Mouse (Mus musculus): ENCODE data around the gene Sdad1. TPM values are rescaled to one million over a fixed set of nuclear protein-coding genes. Genes with fewer than 3 reads are reported as not detected.
"Not testable (repeated sequence)": the region's sequence is repeated elsewhere in the genome, so short reads cannot be mapped to it uniquely, and the experiment has no call there.

Sdad1 gene
- polyA plus RNA-seq (2016; fragmentation: Nextera tagmentation; extraction: Ambion mirVana): 28.5 and 29.0 TPM in 2 replicates

DNA sequence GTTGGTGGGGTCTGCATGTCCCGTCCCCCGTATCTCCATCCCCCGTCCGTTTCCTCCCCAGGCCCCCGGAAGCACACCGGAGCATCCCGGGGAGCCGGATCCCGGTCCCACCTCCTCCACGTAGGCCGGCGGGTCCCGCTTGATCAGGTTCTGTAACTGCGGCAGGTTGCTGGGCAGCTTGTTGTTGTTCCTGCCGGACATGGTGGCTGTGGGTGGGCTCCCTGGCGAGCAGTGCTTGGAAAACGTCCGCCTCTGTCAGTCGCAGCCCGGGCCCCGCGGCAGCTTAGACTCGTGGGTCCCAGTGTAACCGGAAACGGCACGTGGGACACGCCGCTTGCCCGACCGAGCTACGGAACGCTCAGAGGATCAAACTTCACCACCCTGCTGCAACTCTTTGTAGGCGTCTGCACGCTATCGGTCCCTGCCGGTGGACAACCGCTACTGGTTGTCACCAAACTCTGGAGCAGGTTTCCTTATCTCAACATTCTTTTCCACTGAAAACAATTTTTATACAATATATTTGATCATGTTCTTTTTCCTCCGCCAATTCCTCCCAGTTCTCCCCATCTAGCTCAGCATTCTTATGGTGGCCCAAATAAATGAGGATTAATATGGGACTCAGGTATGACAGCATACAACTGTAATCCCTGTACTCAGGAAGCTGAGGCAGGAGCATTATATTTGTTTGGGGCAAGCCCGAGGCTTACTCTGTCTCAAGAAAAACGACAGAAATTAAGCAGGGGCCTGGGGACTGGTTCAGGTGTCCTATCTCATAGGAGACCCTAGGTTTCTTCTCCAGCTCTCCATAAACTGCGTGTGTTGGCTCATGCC lies at the start of gene Sdad1:
Gene Sdad1, minus strand, starts transcription at position 799 of the 831 bp plus-strand sequence.
- H3K9me3 ChIP-seq (replicated peaks): no peaks in the 10 kb centered on the region
- peaks cover 10% of the 10 kb centered on the region for H3K4me1 ChIP-seq (replicated peaks)
- peaks cover 12% of the 10 kb centered on the region for H3K36me3 ChIP-seq
- H3K9ac ChIP-seq: peak within 1 kb of the TSS; percentile 89
- no peaks in the 10 kb centered on the region for H3K27me3 ChIP-seq (replicated peaks)
- 2% methylated on average over 41 of the region's 41 CpGs for WGBS
- peak within 1 kb of the TSS; percentile 84 for H3K4me2 ChIP-seq
- ATAC-seq (ENCODE audit: insufficient number of reproducible peaks, low FRiP score): peak; percentile 94
- peak within 1 kb of the TSS; percentile 93 for H3K4me3 ChIP-seq
- peak within 1 kb of the TSS; percentile 55; the same call in 1 of the 2 replicates for H3K27ac ChIP-seq (ENCODE audit: poor library complexity, severe bottlenecking)

DNA sequence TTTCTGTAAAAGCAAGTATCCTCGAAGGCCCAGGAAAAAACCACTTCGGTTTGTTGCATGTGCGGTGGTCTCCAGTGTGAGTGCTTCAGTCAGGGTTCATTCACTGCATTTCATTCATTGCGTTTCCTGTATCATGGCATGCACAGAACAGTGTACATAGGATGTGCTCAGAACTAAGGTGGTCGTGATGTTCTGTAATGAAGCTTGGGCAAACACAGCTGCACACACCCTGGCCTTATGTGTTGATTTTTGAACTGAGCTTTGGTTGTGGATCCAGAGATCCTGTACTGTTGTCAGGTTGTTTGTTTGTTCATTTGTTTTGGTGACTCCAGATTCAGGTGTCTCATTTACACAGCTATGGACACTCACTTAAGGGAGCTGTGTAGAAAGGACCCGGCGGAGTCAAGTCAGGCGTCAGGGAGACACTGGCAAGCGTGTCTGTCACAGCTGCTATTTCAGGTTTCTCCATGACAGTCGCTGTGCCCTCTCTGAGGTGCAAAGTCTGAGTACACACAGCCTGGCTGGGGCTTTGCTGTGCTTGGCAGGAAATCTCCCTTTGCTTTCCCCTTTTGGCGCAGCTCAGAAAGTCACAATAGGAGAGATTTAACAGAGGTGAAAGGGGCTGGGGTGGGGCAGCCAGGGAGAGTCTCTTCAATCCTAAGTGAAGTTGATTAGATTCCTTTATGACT lies 48.6 kb upstream of the Sdad1 start:
- no peaks in the 10 kb centered on the region for H3K27me3 ChIP-seq (replicated peaks)
- H3K27ac ChIP-seq (ENCODE audit: poor library complexity, severe bottlenecking): no peak overlapping the region
- ATAC-seq (ENCODE audit: insufficient number of reproducible peaks, low FRiP score): no peak
- H3K9me3 ChIP-seq (replicated peaks): no peaks in the 10 kb centered on the region
- H3K4me2 ChIP-seq: no peak overlapping the region
- H3K4me3 ChIP-seq: no peak overlapping the region
- WGBS: 58% methylated on average over 11 of the region's 11 CpGs
- H3K4me1 ChIP-seq (replicated peaks): 0 out of 2 replicates have a peak, but pooled peaks cover 2% of the 10 kb centered on the region
- no peak overlapping the region for H3K9ac ChIP-seq
- H3K36me3 ChIP-seq: no peaks in the 10 kb centered on the region

DNA sequence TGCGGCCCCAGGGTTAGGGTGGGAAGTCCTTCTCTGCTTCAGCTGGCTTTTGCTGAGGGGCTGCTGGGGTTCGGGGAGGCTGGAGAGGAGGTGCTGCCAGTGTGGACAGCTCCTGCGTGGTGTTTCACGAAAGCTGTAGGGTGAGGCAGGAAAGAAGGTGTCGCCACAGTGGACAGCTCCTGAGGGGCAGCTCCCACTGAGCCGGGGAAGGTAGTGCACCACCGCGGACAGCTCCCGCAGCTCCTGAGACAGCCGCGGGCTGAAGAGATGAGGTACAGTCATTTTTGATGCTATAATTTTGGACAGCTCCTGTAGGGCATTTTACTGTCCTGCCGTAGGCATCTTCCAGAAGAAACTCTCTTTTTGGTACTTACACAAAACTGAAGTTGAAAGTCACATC lies 47.8 kb upstream of the Sdad1 start:
- Histone ChIP-seq H3K9me3 (replicated peaks) (no peaks in the 10 kb centered on the region), H3K4me1 (replicated peaks) (peaks cover 5% of the 10 kb centered on the region; the same call in 1 of the 2 replicates), H3K27ac (ENCODE audit: poor library complexity, severe bottlenecking) (no peak overlapping the region), H3K27me3 (replicated peaks) (no peaks in the 10 kb centered on the region), H3K9ac (no peak overlapping the region), H3K4me3 (no peak overlapping the region), H3K4me2 (no peak overlapping the region), H3K36me3 (no peaks in the 10 kb centered on the region)
- 19% methylated on average over 12 of the region's 12 CpGs for WGBS
- ATAC-seq (ENCODE audit: insufficient number of reproducible peaks, low FRiP score): peak; percentile 48; the same call in 1 of the 2 replicates

DNA sequence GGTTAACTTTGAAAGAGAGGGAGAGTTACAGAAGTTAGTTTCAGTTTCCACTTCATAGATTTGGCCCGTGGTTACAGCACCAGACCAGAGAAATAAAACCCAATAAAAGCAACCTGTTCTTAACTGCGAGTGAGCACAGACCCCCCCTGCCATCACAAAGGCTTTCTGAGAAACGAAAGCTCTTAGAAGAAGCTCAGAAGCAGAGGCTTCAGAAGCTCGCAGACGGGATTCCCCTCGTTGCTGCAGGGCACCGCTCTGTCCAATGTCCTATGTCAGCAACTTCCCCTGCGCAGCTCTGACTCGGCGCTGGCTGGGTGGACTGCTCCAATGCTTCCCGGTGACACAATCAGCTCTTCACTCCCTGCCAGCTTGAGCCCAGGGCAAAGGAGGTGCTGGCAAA lies 43.2 kb upstream of the Sdad1 start:
- Histone ChIP-seq H3K4me2 (peak overlapping the region; percentile 67), H3K27ac (ENCODE audit: poor library complexity, severe bottlenecking) (peak overlapping the region; percentile 69), H3K27me3 (replicated peaks) (no peaks in the 10 kb centered on the region), H3K4me1 (replicated peaks) (peaks cover 8% of the 10 kb centered on the region; the same call in 1 of the 2 replicates), H3K4me3 (peak overlapping the region; percentile 49), H3K9ac (peak overlapping the region; percentile 56), H3K9me3 (replicated peaks) (no peaks in the 10 kb centered on the region), H3K36me3 (no peaks in the 10 kb centered on the region)
- no peak for ATAC-seq (ENCODE audit: insufficient number of reproducible peaks, low FRiP score)
- WGBS: 15% methylated on average over 11 of the region's 11 CpGs

DNA sequence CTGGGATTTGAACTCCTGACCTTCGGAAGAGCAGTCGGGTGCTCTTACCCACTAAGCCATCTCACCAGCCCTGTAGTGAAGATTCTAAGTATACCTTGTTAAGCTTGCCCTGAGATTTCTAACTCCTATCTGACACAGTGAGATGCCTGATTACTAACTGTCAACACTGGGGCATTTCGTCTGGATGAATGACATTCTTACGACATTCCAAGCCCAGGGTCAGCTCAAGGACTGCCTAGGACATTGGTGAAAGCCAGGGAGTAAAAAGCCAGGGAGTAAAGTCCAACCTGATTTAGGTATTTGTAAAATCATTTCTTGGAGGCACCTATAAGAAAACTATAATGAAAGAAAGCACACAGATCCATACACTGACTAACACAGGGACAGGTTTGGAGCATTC lies 42.4 kb upstream of the Sdad1 start:
- H3K9ac ChIP-seq: not testable (repeated sequence)
- peak overlapping the region; percentile 69 for H3K27ac ChIP-seq (ENCODE audit: poor library complexity, severe bottlenecking)
- H3K4me2 ChIP-seq: peak overlapping the region; percentile 67

DNA sequence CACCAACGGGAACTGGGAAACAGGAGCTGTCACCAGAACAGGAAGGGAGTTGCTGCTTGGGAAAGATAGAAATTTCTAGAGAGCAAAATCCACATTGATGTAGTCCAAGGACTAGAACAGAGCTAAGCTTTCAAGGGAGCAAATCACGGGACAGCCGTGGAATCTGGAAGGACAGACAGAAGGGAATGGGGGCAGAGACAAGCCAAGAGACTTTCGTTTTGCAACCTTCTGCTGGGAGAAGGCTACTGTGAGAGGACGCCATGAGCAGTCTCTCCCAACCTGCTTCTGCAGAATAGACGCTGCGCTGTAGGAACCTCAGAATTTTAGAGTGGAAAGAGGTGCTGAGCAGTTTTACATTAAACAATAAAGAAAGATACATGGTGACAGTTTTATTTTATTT lies 39.5 kb upstream of the Sdad1 start:
- H3K4me1 ChIP-seq (replicated peaks): peaks cover 8% of the 10 kb centered on the region; the same call in 1 of the 2 replicates
- no peak for ATAC-seq (ENCODE audit: insufficient number of reproducible peaks, low FRiP score)
- H3K27ac ChIP-seq (ENCODE audit: poor library complexity, severe bottlenecking): no peak overlapping the region
- peaks cover 5% of the 10 kb centered on the region for H3K27me3 ChIP-seq (replicated peaks)
- WGBS: 83% methylated on average over 7 of the region's 7 CpGs
- no peaks in the 10 kb centered on the region for H3K9me3 ChIP-seq (replicated peaks)
- H3K9ac ChIP-seq: no peak overlapping the region
- H3K4me3 ChIP-seq: no peak overlapping the region
- H3K4me2 ChIP-seq: no peak overlapping the region
- H3K36me3 ChIP-seq: no peaks in the 10 kb centered on the region

More for the DNA sequence above, 42.4 kb upstream of the Sdad1 start:
- 27% methylated on average over 4 of the region's 4 CpGs for WGBS
- H3K4me3 ChIP-seq: 0 out of 2 replicates have a peak overlapping the region, but pooled peaks have one; percentile 49
- ATAC-seq (ENCODE audit: insufficient number of reproducible peaks, low FRiP score); H3K36me3 ChIP-seq; H3K9me3 ChIP-seq (replicated peaks); H3K27me3 ChIP-seq (replicated peaks); H3K4me1 ChIP-seq (replicated peaks): not testable (repeated sequence)

DNA sequence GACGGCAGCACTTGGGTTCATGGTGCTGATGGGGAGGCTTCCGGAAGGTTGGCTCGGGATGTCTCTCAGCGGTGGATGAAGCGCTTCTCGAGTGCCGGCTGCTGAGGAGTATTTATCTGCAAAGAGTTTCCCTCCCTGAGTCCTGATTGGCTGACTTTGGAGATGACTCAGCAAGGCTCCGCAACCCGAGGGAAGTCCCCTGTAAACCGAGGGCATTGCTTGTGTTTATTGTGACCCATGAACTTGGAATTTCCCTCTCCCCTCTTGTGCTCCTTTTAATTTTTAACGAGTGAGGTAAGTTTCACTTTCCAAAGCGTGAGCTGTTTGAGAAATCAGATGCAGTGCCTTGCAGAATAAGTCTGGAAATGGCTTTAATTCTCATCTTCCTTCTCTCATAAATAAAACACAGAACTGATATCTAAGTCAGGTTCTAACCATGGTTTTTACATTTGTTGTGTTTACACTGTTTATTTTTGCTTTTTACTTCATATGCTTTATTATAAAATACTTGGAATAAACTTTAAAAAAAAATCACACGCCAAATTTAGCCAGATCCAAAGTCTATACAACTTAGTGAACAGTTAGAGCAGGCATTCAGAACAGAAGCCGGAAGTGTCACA lies 38.6 kb upstream of the Sdad1 start, which contains the start of gene Cxcl10:
Gene Cxcl10, minus strand, starts transcription at position 96 of the 620 bp plus-strand sequence.
- Histone ChIP-seq H3K4me1 (replicated peaks) (peaks cover 8% of the 10 kb centered on the region; the same call in 1 of the 2 replicates), H3K9me3 (replicated peaks) (no peaks in the 10 kb centered on the region), H3K36me3 (no peaks in the 10 kb centered on the region), H3K27me3 (replicated peaks) (peaks cover 5% of the 10 kb centered on the region), H3K27ac (ENCODE audit: poor library complexity, severe bottlenecking) (no peak within 1 kb of the TSS), H3K4me2 (peak within 1 kb of the TSS; percentile 55), H3K4me3 (peak within 1 kb of the TSS; percentile 27), H3K9ac (no peak within 1 kb of the TSS)
- WGBS: 16% methylated on average over 14 of the region's 14 CpGs
- ATAC-seq (ENCODE audit: insufficient number of reproducible peaks, low FRiP score): peak; percentile 67

DNA sequence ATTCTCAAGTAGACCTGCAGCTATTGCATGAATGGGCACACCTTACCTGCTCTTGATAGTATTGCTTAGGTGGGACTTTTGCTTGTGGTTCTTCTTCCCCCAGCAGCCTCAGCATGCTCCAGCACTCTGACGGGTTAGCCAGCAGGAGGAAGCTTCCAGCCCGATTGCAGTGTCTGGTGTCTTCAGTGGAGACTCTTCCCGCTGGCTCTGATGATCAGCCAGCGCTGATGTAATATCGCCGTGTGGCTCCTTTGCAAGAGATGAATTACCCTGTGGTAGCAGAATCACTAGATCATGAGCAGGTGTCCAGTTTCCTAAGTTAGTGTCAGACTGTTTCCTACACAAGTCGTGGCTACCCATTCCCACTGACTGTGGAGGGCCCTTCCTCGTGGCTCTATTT lies 34.7 kb upstream of the Sdad1 start:
- WGBS: 82% methylated on average over 8 of the region's 8 CpGs
- Histone ChIP-seq H3K27ac (ENCODE audit: poor library complexity, severe bottlenecking) (no peak overlapping the region), H3K4me1 (replicated peaks) (no peaks in the 10 kb centered on the region), H3K9me3 (replicated peaks) (no peaks in the 10 kb centered on the region), H3K4me3 (no peak overlapping the region), H3K27me3 (replicated peaks) (peaks cover 5% of the 10 kb centered on the region), H3K9ac (no peak overlapping the region), H3K4me2 (no peak overlapping the region), H3K36me3 (no peaks in the 10 kb centered on the region)
- no peak for ATAC-seq (ENCODE audit: insufficient number of reproducible peaks, low FRiP score)

DNA sequence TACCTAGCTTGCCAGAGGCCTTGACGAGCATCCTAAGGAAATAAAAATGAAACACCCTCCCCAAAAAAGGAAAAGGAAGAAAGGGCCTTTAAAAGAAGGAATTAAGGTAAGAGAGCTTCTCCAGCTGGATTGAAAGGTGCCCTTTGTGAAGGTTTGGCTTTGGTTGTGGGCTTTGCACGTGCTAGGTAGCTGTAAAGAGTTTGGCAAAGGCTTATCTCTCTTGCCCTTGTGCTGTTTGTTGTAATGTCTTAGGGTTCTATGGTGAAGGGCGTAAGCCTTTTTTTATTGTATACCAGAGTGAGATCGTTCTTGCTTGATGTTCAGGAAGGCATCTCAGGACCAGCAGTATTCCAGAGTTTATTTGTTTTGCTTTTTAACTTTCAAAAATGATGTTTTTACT lies 30.3 kb upstream of the Sdad1 start:
- Histone ChIP-seq H3K4me1 (replicated peaks) (no peaks in the 10 kb centered on the region), H3K9ac (no peak overlapping the region), H3K9me3 (replicated peaks) (no peaks in the 10 kb centered on the region), H3K36me3 (no peaks in the 10 kb centered on the region), H3K4me3 (no peak overlapping the region), H3K27ac (ENCODE audit: poor library complexity, severe bottlenecking) (no peak overlapping the region), H3K27me3 (replicated peaks) (no peaks in the 10 kb centered on the region), H3K4me2 (no peak overlapping the region)
- no peak for ATAC-seq (ENCODE audit: insufficient number of reproducible peaks, low FRiP score)
- WGBS: 69% methylated on average over 4 of the region's 4 CpGs

DNA sequence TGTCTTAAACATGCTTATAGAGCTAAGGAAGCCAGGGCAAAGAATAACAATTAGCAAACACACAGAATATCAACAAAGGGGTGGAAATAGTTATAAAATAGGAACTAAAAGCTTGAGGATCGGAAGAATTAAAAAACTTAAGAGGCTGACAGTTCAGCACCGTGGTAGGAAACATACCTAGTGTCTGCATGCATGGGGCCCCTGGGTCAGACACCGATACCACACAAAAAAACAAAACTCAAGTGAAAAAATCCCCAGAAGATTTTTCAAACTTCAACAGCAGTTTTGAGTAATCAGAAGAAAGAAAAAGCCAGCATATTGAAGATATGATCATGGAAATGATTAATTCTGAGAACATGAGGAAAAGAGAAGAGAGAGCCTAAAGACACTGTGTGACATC lies 26.5 kb upstream of the Sdad1 start:
- Histone ChIP-seq H3K36me3 (no peaks in the 10 kb centered on the region), H3K9ac (no peak overlapping the region), H3K4me3 (no peak overlapping the region), H3K27ac (ENCODE audit: poor library complexity, severe bottlenecking) (no peak overlapping the region), H3K9me3 (replicated peaks) (no peaks in the 10 kb centered on the region), H3K4me1 (replicated peaks) (peaks cover 6% of the 10 kb centered on the region), H3K27me3 (replicated peaks) (no peaks in the 10 kb centered on the region), H3K4me2 (no peak overlapping the region)
- no peak for ATAC-seq (ENCODE audit: insufficient number of reproducible peaks, low FRiP score)
- WGBS: 73% methylated on average over 3 of the region's 3 CpGs

DNA sequence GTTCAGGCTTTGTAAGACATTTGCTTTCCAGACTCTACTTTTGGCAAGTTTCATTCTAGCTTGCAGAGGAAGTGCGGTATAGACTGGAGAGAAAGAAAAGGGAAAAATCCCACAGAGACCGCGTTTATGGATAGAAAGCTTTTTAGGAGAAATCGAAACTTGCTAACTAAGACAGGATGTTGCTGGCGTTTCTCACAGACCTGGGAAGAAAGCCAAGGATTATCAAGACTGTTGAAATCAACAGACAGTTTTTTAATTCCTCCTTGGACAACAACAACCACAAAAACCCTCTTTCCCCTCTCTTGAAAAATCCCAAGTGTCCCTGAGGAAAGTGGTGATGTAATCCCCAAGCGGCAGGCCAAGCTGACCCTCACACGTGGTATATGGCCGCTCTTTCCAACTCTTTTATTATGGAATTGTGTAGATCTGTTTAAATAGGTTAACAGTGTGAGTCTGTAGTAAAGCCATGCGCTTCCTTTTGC lies 22.1 kb upstream of the Sdad1 start:
- WGBS: 52% methylated on average over 9 of the region's 9 CpGs
- no peak for ATAC-seq (ENCODE audit: insufficient number of reproducible peaks, low FRiP score)
- H3K27me3 ChIP-seq (replicated peaks): no peaks in the 10 kb centered on the region
- peak overlapping the region; percentile 37 for H3K4me2 ChIP-seq
- H3K36me3 ChIP-seq: no peaks in the 10 kb centered on the region
- H3K4me3 ChIP-seq: no peak overlapping the region
- peak overlapping the region; percentile 68 for H3K27ac ChIP-seq (ENCODE audit: poor library complexity, severe bottlenecking)
- peaks cover 7% of the 10 kb centered on the region for H3K4me1 ChIP-seq (replicated peaks)
- no peaks in the 10 kb centered on the region for H3K9me3 ChIP-seq (replicated peaks)
- H3K9ac ChIP-seq: no peak overlapping the region
